Mouse (Mus musculus) heart, embryonic 13.5 days (tissue): Measurements from ENCODE around the gene Arxes2. TPM values are rescaled to one million over a fixed set of nuclear protein-coding genes. Genes with fewer than 3 reads are reported as not detected.
"Not testable (repeated sequence)": the region's sequence is repeated elsewhere in the genome, so short reads cannot be mapped to it uniquely, and the experiment has no call there.

Experiments used
- ATAC-seq: fragments of 200-750 bp; cut with Nextera tagmentation; 2 replicates; pipeline ENCODE4 v1.8.0; 2017; ENCODE audit warnings: moderate TSS enrichment; ENCODE audit not compliant: insufficient number of reproducible peaks, low FRiP score, low TSS enrichment; ENCODE audit errors: extremely low read depth
- H3K27ac ChIP-seq: fragments of 300-500 bp; sonication (generic); replicated peaks from 2 replicates; pipeline ENCODE4 v1.5.1; 2015; ENCODE audit warnings: moderate library complexity, mild to moderate bottlenecking, inconsistent platforms
- H3K27me3 ChIP-seq: fragments of 300-500 bp; sonication (generic); replicated peaks from 2 replicates; pipeline ENCODE4 v1.6.1; 2015; ENCODE audit warnings: mild to moderate bottlenecking, inconsistent platforms
- H3K36me3 ChIP-seq: fragments of 300-500 bp; sonication (generic); 2 replicates; pipeline ENCODE4 v1.6.1; 2015; ENCODE audit warnings: mild to moderate bottlenecking, inconsistent platforms
- H3K4me1 ChIP-seq: fragments of 300-500 bp; sonication (generic); 2 replicates; pipeline ENCODE4 v1.6.1; 2015; ENCODE audit warnings: inconsistent platforms
- H3K4me2 ChIP-seq: fragments of 300-500 bp; sonication (generic); 2 replicates; pipeline ENCODE4 v1.6.1; 2015; ENCODE audit warnings: inconsistent platforms, mild to moderate bottlenecking, moderate library complexity
- H3K4me3 ChIP-seq: fragments of 300-500 bp; sonication (generic); 2 replicates; pipeline ENCODE4 v1.5.1; 2015; ENCODE audit warnings: moderate library complexity, mild to moderate bottlenecking, inconsistent platforms
- H3K9ac ChIP-seq: fragments of 300-500 bp; sonication (generic); 2 replicates; pipeline ENCODE4 v1.6.1; 2015; ENCODE audit warnings: inconsistent platforms, mild to moderate bottlenecking, moderate library complexity
- H3K9me3 ChIP-seq: fragments of 300-500 bp; sonication (generic); 2 replicates; pipeline ENCODE4 v1.6.1; 2016; ENCODE audit warnings: inconsistent platforms
- WGBS: fragments of 180-500 bp; shearing (Covaris S2); methylation state at CpG from one replicate; pipeline ENCODE4 v1.1.7; 2015; ENCODE audit warnings: mixed read lengths; 5-methylcytosine and 5-hydroxymethylcytosine counted together
- polyA plus RNA-seq: library from polyadenylated mRNA; unstranded; fragments of >200 nt; fragmentation: Nextera tagmentation; extraction: Ambion mirVana; gene quantifications from 2 replicates; pipeline ENCODE4 v1.2.1, GENCODE M21; 2015

Arxes2 gene
- 69.2 and 80.4 TPM in 2 replicates for polyA plus RNA-seq

GRCm38 (mm10) chrX:135993664-135994119, at the start of gene Arxes2:
Gene Arxes2, plus strand, starts transcription at chrX:135993824.
- peak within 1 kb of the TSS; percentile 61 for H3K4me2 ChIP-seq
- H3K36me3 ChIP-seq, H3K9me3 ChIP-seq, H3K27ac ChIP-seq, H3K4me1 ChIP-seq, H3K27me3 ChIP-seq: not testable (repeated sequence)
- no CpG with 5 or more reads among the region's 39 CpGs for WGBS
- ATAC-seq, result peak; percentile 77; the same call in 1 of the 2 replicates
- 0 out of 2 replicates have a peak within 1 kb of the TSS, but pooled peaks have one; percentile 28 for H3K9ac ChIP-seq
- H3K4me3 ChIP-seq, result peak within 1 kb of the TSS; percentile 42

- Histone ChIP-seq H3K4me1 (no peaks in the 10 kb centered on the region), H3K9me3 (no peaks in the 10 kb centered on the region), H3K27ac (no peak overlapping the region), H3K9ac (no peak overlapping the region), H3K4me3 (no peak overlapping the region), H3K27me3 (no peaks in the 10 kb centered on the region), H3K36me3 (no peaks in the 10 kb centered on the region), H3K4me2 (no peak overlapping the region)
- ATAC-seq, result no peak
- WGBS, result 57% methylated on average over 1 of the region's 1 CpGs
Observed at GRCm38 (mm10) chrX:135948699-135949437, 44.8 kb upstream of the Arxes2 start.

GRCm38 (mm10) chrX:135956988-135957690, 36.5 kb upstream of the Arxes2 start:
- Histone ChIP-seq H3K4me1 (peaks cover 12% of the 10 kb centered on the region), H3K9me3 (no peaks in the 10 kb centered on the region), H3K4me2 (no peak overlapping the region), H3K36me3 (no peaks in the 10 kb centered on the region), H3K4me3 (no peak overlapping the region), H3K9ac (no peak overlapping the region), H3K27me3 (no peaks in the 10 kb centered on the region), H3K27ac (no peak overlapping the region)
- no peak for ATAC-seq
- WGBS, result 69% methylated on average over 1 of the region's 1 CpGs

GRCm38 (mm10) chrX:135957691-135958081, 35.9 kb upstream of the Arxes2 start:
- peaks cover 12% of the 10 kb centered on the region for H3K4me1 ChIP-seq
- H3K9ac ChIP-seq, result no peak overlapping the region
- no peaks in the 10 kb centered on the region for H3K36me3 ChIP-seq
- ATAC-seq, result no peak
- H3K27ac ChIP-seq, result no peak overlapping the region
- H3K4me3 ChIP-seq, result no peak overlapping the region
- WGBS, result 71% methylated on average over 2 of the region's 2 CpGs
- H3K9me3 ChIP-seq, result no peaks in the 10 kb centered on the region
- no peaks in the 10 kb centered on the region for H3K27me3 ChIP-seq
- no peak overlapping the region for H3K4me2 ChIP-seq

GRCm38 (mm10) chrX:135958589-135959225, 34.9 kb upstream of the Arxes2 start:
- Histone ChIP-seq H3K9ac (no peak overlapping the region), H3K4me3 (no peak overlapping the region), H3K27ac (peak overlapping the region; percentile 68), H3K27me3 (no peaks in the 10 kb centered on the region), H3K4me2 (no peak overlapping the region), H3K4me1 (peaks cover 12% of the 10 kb centered on the region), H3K36me3 (no peaks in the 10 kb centered on the region), H3K9me3 (no peaks in the 10 kb centered on the region)
- WGBS, result 36% methylated on average over 7 of the region's 7 CpGs
- no peak for ATAC-seq

- H3K27ac ChIP-seq, result peak overlapping the region; percentile 68
- no peaks in the 10 kb centered on the region for H3K9me3 ChIP-seq
- H3K4me3 ChIP-seq, result no peak overlapping the region
- ATAC-seq, result no peak
- no peak overlapping the region for H3K4me2 ChIP-seq
- 26% methylated on average over 4 of the region's 4 CpGs for WGBS
- H3K9ac ChIP-seq, result no peak overlapping the region
- H3K36me3 ChIP-seq, result no peaks in the 10 kb centered on the region
- peaks cover 12% of the 10 kb centered on the region for H3K4me1 ChIP-seq
- no peaks in the 10 kb centered on the region for H3K27me3 ChIP-seq
Observed at GRCm38 (mm10) chrX:135959536-135959935, 34.1 kb upstream of the Arxes2 start.

GRCm38 (mm10) chrX:135962342-135962741, 31.3 kb upstream of the Arxes2 start:
- no peak for ATAC-seq
- Histone ChIP-seq H3K4me1 (peaks cover 12% of the 10 kb centered on the region), H3K9ac (no peak overlapping the region), H3K36me3 (no peaks in the 10 kb centered on the region), H3K4me2 (no peak overlapping the region), H3K9me3 (no peaks in the 10 kb centered on the region), H3K27ac (no peak overlapping the region), H3K27me3 (no peaks in the 10 kb centered on the region), H3K4me3 (no peak overlapping the region)
- WGBS, result 73% methylated on average over 2 of the region's 2 CpGs

GRCm38 (mm10) chrX:135963130-135963529, 30.5 kb upstream of the Arxes2 start:
- Histone ChIP-seq H3K27ac (no peak overlapping the region), H3K4me3 (no peak overlapping the region), H3K27me3 (no peaks in the 10 kb centered on the region), H3K36me3 (no peaks in the 10 kb centered on the region), H3K4me2 (no peak overlapping the region), H3K9ac (no peak overlapping the region), H3K4me1 (peaks cover 7% of the 10 kb centered on the region), H3K9me3 (no peaks in the 10 kb centered on the region)
- WGBS, result 43% methylated on average over 6 of the region's 6 CpGs
- ATAC-seq, result no peak

- WGBS, result 9% methylated on average over 3 of the region's 3 CpGs
- Histone ChIP-seq H3K4me3 (no peak overlapping the region), H3K4me2 (no peak overlapping the region), H3K27ac (no peak overlapping the region), H3K9ac (no peak overlapping the region), H3K9me3 (no peaks in the 10 kb centered on the region), H3K36me3 (no peaks in the 10 kb centered on the region), H3K27me3 (no peaks in the 10 kb centered on the region), H3K4me1 (peaks cover 2% of the 10 kb centered on the region; the same call in 1 of the 2 replicates)
- no peak for ATAC-seq
Observed at GRCm38 (mm10) chrX:135963629-135964028, 30.0 kb upstream of the Arxes2 start.

- Histone ChIP-seq H3K27me3 (no peaks in the 10 kb centered on the region), H3K4me1 (no peaks in the 10 kb centered on the region), H3K4me2 (no peak overlapping the region), H3K36me3 (peaks cover 17% of the 10 kb centered on the region; the same call in 1 of the 2 replicates), H3K9me3 (no peaks in the 10 kb centered on the region), H3K9ac (no peak overlapping the region), H3K27ac (no peak overlapping the region), H3K4me3 (no peak overlapping the region)
- 58% methylated on average over 10 of the region's 10 CpGs for WGBS
- ATAC-seq, result no peak
Observed at GRCm38 (mm10) chrX:135973597-135974423, 19.8 kb upstream of the Arxes2 start.
